Comparison of ENCODE assay signal across 10 mouse cellular contexts in the genomic region with DNA sequence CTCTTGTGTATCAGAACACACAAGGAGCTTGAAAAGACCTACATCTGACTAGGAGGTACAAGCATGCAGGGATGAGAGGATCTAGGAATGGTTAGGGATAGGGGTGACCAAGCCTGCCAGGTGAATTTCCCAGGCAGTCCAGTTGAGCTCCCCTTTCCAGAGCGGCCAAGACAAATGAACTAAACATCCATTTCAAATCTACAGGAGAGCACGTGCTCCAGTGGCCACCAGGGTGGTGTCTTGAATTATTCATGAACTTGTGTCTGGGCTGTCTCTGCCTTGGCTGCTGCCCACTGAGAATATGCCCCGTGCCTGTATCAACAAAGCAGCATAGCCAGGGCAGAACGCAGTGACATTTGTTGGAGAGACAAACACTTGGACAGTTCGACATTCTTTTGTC.
A peak's percentile ranks its signal among the peaks of the same experiment; 100 is the strongest.
DNase-seq lines count a peak whose midpoint lies in the region; ATAC-seq and TF ChIP-seq lines count a peak whose summit lies in the region.
"Had no signal": no experiment of that assay in that cellular context is flagged by ENCODE, and none has a peak within 500 bp of the region (broad histone marks: within the 10 kb centered on the region; RNA-seq: fewer than 3 reads in every experiment).

No protein-coding gene starts in this region.

- DNase-seq in heart, adult 11 months: peak; percentile 91
- no peak for DNase-seq in heart, embryonic 10.5 days (ENCODE audit: low spot score)
- peak; percentile 61 for DNase-seq in retina, embryonic 14.5 days (ENCODE audit: low spot score)
- DNase-seq in liver, postnatal 0 days: no peak
- DNase-seq in liver, embryonic 11.5 days (ENCODE audit: low spot score): no peak
- no peak for DNase-seq in gastrocnemius, postnatal 10 days
- DNase-seq: cerebellum, adult 11-12 months had no signal

- no peak for TF ChIP-seq CTCF in liver, postnatal 0 days (IDR thresholded peaks at IDR 0.05; ENCODE audit: low read depth)

- no peak overlapping the region for H3K9ac ChIP-seq in heart, embryonic 13.5 days
- no peak overlapping the region for H3K9ac ChIP-seq in kidney, embryonic 14.5 days (ENCODE audit: low read depth, low read length)
- no peak overlapping the region for H3K9ac ChIP-seq in liver, postnatal 0 days (replicated peaks)
- H3K9ac ChIP-seq in liver, embryonic 11.5 days (ENCODE audit: low read depth, low read length): no peak overlapping the region

- no peaks in the 10 kb centered on the region for H3K36me3 ChIP-seq in heart, embryonic 10.5 days
- H3K36me3 ChIP-seq in heart, embryonic 13.5 days: no peaks in the 10 kb centered on the region
- H3K36me3 ChIP-seq in kidney, embryonic 14.5 days (ENCODE audit: control insufficient read depth, insufficient read depth, low read length): no peaks in the 10 kb centered on the region
- no peaks in the 10 kb centered on the region for H3K36me3 ChIP-seq in liver, postnatal 0 days (replicated peaks; ENCODE audit: insufficient read depth, low read length)
- no peaks in the 10 kb centered on the region for H3K36me3 ChIP-seq in liver, embryonic 11.5 days (ENCODE audit: control insufficient read depth, insufficient read depth, low read length)

- TF ChIP-seq EP300 in liver, postnatal 0 days (IDR thresholded peaks at IDR 0.05; ENCODE audit: low read depth): no peak

- H3K4me3 ChIP-seq in heart, embryonic 10.5 days: no peak overlapping the region
- H3K4me3 ChIP-seq in heart, embryonic 13.5 days: no peak overlapping the region
- H3K4me3 ChIP-seq in kidney, embryonic 14.5 days (ENCODE audit: low read length): no peak overlapping the region
- H3K4me3 ChIP-seq in liver, postnatal 0 days (ENCODE audit: low read depth, low read length): no peak overlapping the region
- H3K4me3 ChIP-seq in liver, embryonic 11.5 days (ENCODE audit: low read depth, low read length): no peak overlapping the region

- H3K4me2 ChIP-seq in heart, embryonic 13.5 days: peak overlapping the region; percentile 26; the same call in 1 of the 2 replicates
- H3K4me2 ChIP-seq in kidney, embryonic 14.5 days (replicated peaks; ENCODE audit: low read depth, low read length): no peak overlapping the region
- H3K4me2 ChIP-seq in liver, postnatal 0 days (ENCODE audit: low read depth, low read length): no peak overlapping the region
- H3K4me2 ChIP-seq in liver, embryonic 11.5 days: no peak overlapping the region

- no peak overlapping the region for H3K27ac ChIP-seq in heart, embryonic 10.5 days
- H3K27ac ChIP-seq in heart, embryonic 13.5 days (replicated peaks): peak overlapping the region; percentile 53
- no peak overlapping the region for H3K27ac ChIP-seq in kidney, embryonic 14.5 days (ENCODE audit: low read depth, low read length)
- no peak overlapping the region for H3K27ac ChIP-seq in liver, postnatal 0 days (ENCODE audit: low read depth)
- H3K27ac ChIP-seq in liver, embryonic 11.5 days (ENCODE audit: low read depth, low read length): no peak overlapping the region

- no peaks in the 10 kb centered on the region for H3K27me3 ChIP-seq in heart, embryonic 10.5 days (ENCODE audit: insufficient read depth, poor library complexity, severe bottlenecking)
- no peaks in the 10 kb centered on the region for H3K27me3 ChIP-seq in heart, embryonic 13.5 days (replicated peaks)
- H3K27me3 ChIP-seq in kidney, embryonic 14.5 days (ENCODE audit: control insufficient read depth, insufficient read depth, low read length): no peaks in the 10 kb centered on the region
- no peaks in the 10 kb centered on the region for H3K27me3 ChIP-seq in liver, postnatal 0 days (ENCODE audit: insufficient read depth, low read length)
- no peaks in the 10 kb centered on the region for H3K27me3 ChIP-seq in liver, embryonic 11.5 days (replicated peaks; ENCODE audit: control insufficient read depth, insufficient read depth, low read length)

- no peaks in the 10 kb centered on the region for H3K9me3 ChIP-seq in heart, embryonic 10.5 days
- H3K9me3 ChIP-seq in heart, embryonic 13.5 days: no peaks in the 10 kb centered on the region
- no peaks in the 10 kb centered on the region for H3K9me3 ChIP-seq in kidney, embryonic 14.5 days (ENCODE audit: control insufficient read depth, low read length)
- no peaks in the 10 kb centered on the region for H3K9me3 ChIP-seq in liver, postnatal 0 days (ENCODE audit: low read length)
- no peaks in the 10 kb centered on the region for H3K9me3 ChIP-seq in liver, embryonic 11.5 days (ENCODE audit: control insufficient read depth, low read length)

- WGBS in heart, embryonic 10.5 days: 42% methylated on average over 5 of the region's 5 CpGs
- WGBS in heart, embryonic 13.5 days: 30% methylated on average over 5 of the region's 5 CpGs
- WGBS in kidney, embryonic 14.5 days: 36% methylated on average over 5 of the region's 5 CpGs
- 48% methylated on average over 5 of the region's 5 CpGs for WGBS in liver, postnatal 0 days (ENCODE audit: insufficient replicate concordance)
- 50% methylated on average over 5 of the region's 5 CpGs for WGBS in liver, embryonic 11.5 days

- H3K4me1 ChIP-seq in heart, embryonic 10.5 days: peaks cover 21% of the 10 kb centered on the region
- peaks cover 29% of the 10 kb centered on the region for H3K4me1 ChIP-seq in heart, embryonic 13.5 days
- H3K4me1 ChIP-seq in kidney, embryonic 14.5 days (ENCODE audit: control insufficient read depth, insufficient read depth, low read length): 0 out of 2 replicates have a peak, but pooled peaks cover 4% of the 10 kb centered on the region
- H3K4me1 ChIP-seq in liver, postnatal 0 days (ENCODE audit: insufficient read depth): no peaks in the 10 kb centered on the region
- H3K4me1 ChIP-seq in liver, embryonic 11.5 days (replicated peaks; ENCODE audit: control insufficient read depth, insufficient read depth, low read length): no peaks in the 10 kb centered on the region

- no peak for ATAC-seq in heart, embryonic 13.5 days (ENCODE audit: extremely low read depth, insufficient number of reproducible peaks, low FRiP score, low TSS enrichment)
- ATAC-seq in kidney, embryonic 14.5 days (ENCODE audit: low FRiP score, low TSS enrichment): peak; percentile 35; the same call in 1 of the 2 replicates
- no peak for ATAC-seq in liver, postnatal 0 days
- ATAC-seq in liver, embryonic 11.5 days (replicated peaks; ENCODE audit: low FRiP score): no peak
- ATAC-seq: CD4-positive, CD25-positive, alpha-beta regulatory T cell, adult 4 months had no signal

Comparison
In these comparisons a context has a peak if more than half of its experiments do, and no peak if none do; other contexts are left out.
1. DNase-seq: peak in heart, adult 11 months (single experiment) and retina, embryonic 14.5 days (single experiment); none in heart, embryonic 10.5 days (single experiment), liver, postnatal 0 days (single experiment), liver, embryonic 11.5 days (single experiment) and gastrocnemius, postnatal 10 days (single experiment).